Mouse (Mus musculus) hindbrain, embryonic 11.5 days (tissue): ENCODE measurements at regions not wholly inside any gene's neighbourhood (a gene's known extent, or its start where the extent isn't known, plus 50 kb on each side); places are given as distances from the start of the nearest gene placed in this dataset.
"Not testable (repeated sequence)": the region's sequence is repeated elsewhere in the genome, so short reads cannot be mapped to it uniquely, and the experiment has no call there.

Source experiments
- ATAC-seq: fragments of 200-750 bp; cut with Nextera tagmentation; 2 replicates; pipeline ENCODE4 v1.8.0; 2017; ENCODE audit warnings: mild to moderate bottlenecking, moderate TSS enrichment, moderate library complexity; ENCODE audit not compliant: low FRiP score
- DNase-seq: peaks from one replicate; pipeline ENCODE4 v3.0.0-alpha.2; 2015; ENCODE audit warnings: low spot score
- H3K27ac ChIP-seq: fragments of 300-500 bp; sonication (generic); 2 replicates; pipeline ENCODE4 v1.5.1; 2014; ENCODE audit warnings: mild to moderate bottlenecking, low read depth, low read length
- H3K27me3 ChIP-seq: fragments of 300-500 bp; sonication (generic); 2 replicates; pipeline ENCODE4 v1.6.1; 2014; ENCODE audit warnings: mild to moderate bottlenecking, low read length, moderate library complexity, mixed read lengths; ENCODE audit not compliant: control insufficient read depth, insufficient read depth
- H3K36me3 ChIP-seq: fragments of 300-500 bp; sonication (generic); 2 replicates; pipeline ENCODE4 v1.6.1; 2014; ENCODE audit warnings: mild to moderate bottlenecking, low read length, moderate library complexity, mixed read lengths; ENCODE audit not compliant: control insufficient read depth, insufficient read depth
- H3K4me1 ChIP-seq: fragments of 300-500 bp; sonication (generic); replicated peaks from 2 replicates; pipeline ENCODE4 v1.6.1; 2014; ENCODE audit warnings: low read length, mixed read lengths; ENCODE audit not compliant: control insufficient read depth, insufficient read depth
- H3K4me2 ChIP-seq: fragments of 300-500 bp; sonication (generic); replicated peaks from 2 replicates; pipeline ENCODE4 v1.6.1; 2014; ENCODE audit warnings: mild to moderate bottlenecking, low read depth, low read length
- H3K4me3 ChIP-seq: fragments of 300-500 bp; sonication (generic); 2 replicates; pipeline ENCODE4 v1.5.1; 2014; ENCODE audit warnings: low read depth, low read length
- H3K9ac ChIP-seq: fragments of 300-500 bp; sonication (generic); 2 replicates; pipeline ENCODE4 v1.6.1; 2014; ENCODE audit warnings: low read depth, low read length
- H3K9me3 ChIP-seq: fragments of 300-500 bp; sonication (generic); 2 replicates; pipeline ENCODE4 v1.6.1; 2016; ENCODE audit warnings: low read length; ENCODE audit not compliant: control insufficient read depth
- WGBS: fragments of 180-500 bp; shearing (Covaris S2); extraction: QIAGEN DNeasy Blood & Tissue Kit; methylation state at CpG from one replicate; pipeline ENCODE4 v1.1.7; 2014; 5-methylcytosine and 5-hydroxymethylcytosine counted together

GRCm38 (mm10) chr13:85123309-85123708 lies 65.9 kb upstream of the Ccnh start:
- no peaks in the 10 kb centered on the region for H3K9me3 ChIP-seq
- ATAC-seq (0 out of 2 replicates have a peak, but pooled peaks have one; percentile 25), DNase-seq (peak; percentile 12)
- no peaks in the 10 kb centered on the region for H3K27me3 ChIP-seq
- 68% methylated on average over 2 of the region's 2 CpGs for WGBS
- H3K27ac ChIP-seq: no peak overlapping the region
- no peak overlapping the region for H3K9ac ChIP-seq
- H3K36me3 ChIP-seq: no peaks in the 10 kb centered on the region
- no peaks in the 10 kb centered on the region for H3K4me1 ChIP-seq
- H3K4me3 ChIP-seq: no peak overlapping the region
- no peak overlapping the region for H3K4me2 ChIP-seq

GRCm38 (mm10) chr13:85126573-85127547 lies 62.3 kb upstream of the Ccnh start:
- not testable (repeated sequence) for DNase-seq, H3K36me3 ChIP-seq, H3K4me3 ChIP-seq, H3K27ac ChIP-seq, H3K4me2 ChIP-seq, H3K27me3 ChIP-seq, H3K4me1 ChIP-seq, H3K9ac ChIP-seq, H3K9me3 ChIP-seq
- WGBS: 89% methylated on average over 18 of the region's 18 CpGs
- ATAC-seq: peak; percentile 100

- Histone ChIP-seq H3K27me3 (no peaks in the 10 kb centered on the region), H3K9me3 (no peaks in the 10 kb centered on the region), H3K36me3 (no peaks in the 10 kb centered on the region), H3K9ac (no peak overlapping the region), H3K4me1 (no peaks in the 10 kb centered on the region), H3K4me3 (no peak overlapping the region), H3K4me2 (no peak overlapping the region), H3K27ac (no peak overlapping the region)
- 88% methylated on average over 1 of the region's 1 CpGs for WGBS
- DNase-seq (no peak), ATAC-seq (no peak)
Observed at GRCm38 (mm10) chr13:85127548-85127925, 61.7 kb upstream of the Ccnh start.
